Mouse (Mus musculus) liver, embryonic 15.5 days (tissue): ENCODE data around the gene Gper1. TPM values are rescaled to one million over a fixed set of nuclear protein-coding genes. Genes with fewer than 3 reads are reported as not detected.

Source experiments
- ATAC-seq: fragments of 200-750 bp; cut with Nextera tagmentation; 2 replicates; pipeline ENCODE4 v1.8.0; 2017; ENCODE audit warnings: moderate number of reproducible peaks, mild to moderate bottlenecking, moderate library complexity; ENCODE audit not compliant: insufficient read depth
- H3K27ac ChIP-seq: fragments of 300-500 bp; sonication (generic); replicated peaks from 2 replicates; pipeline ENCODE4 v1.5.1; 2015; ENCODE audit warnings: mild to moderate bottlenecking, inconsistent platforms
- H3K27me3 ChIP-seq: fragments of 300-500 bp; sonication (generic); 2 replicates; pipeline ENCODE4 v1.6.1; 2015; ENCODE audit warnings: mild to moderate bottlenecking, inconsistent platforms
- H3K36me3 ChIP-seq: fragments of 300-500 bp; sonication (generic); replicated peaks from 2 replicates; pipeline ENCODE4 v1.6.1; 2015; ENCODE audit warnings: moderate library complexity, mild to moderate bottlenecking, inconsistent platforms
- H3K4me1 ChIP-seq: fragments of 300-500 bp; sonication (generic); replicated peaks from 2 replicates; pipeline ENCODE4 v1.6.1; 2015; ENCODE audit warnings: inconsistent platforms
- H3K4me2 ChIP-seq: fragments of 300-500 bp; sonication (generic); 2 replicates; pipeline ENCODE4 v1.6.1; 2015; ENCODE audit warnings: moderate library complexity, mild to moderate bottlenecking, inconsistent platforms
- H3K4me3 ChIP-seq: fragments of 300-500 bp; sonication (generic); replicated peaks from 2 replicates; pipeline ENCODE4 v1.5.1; 2015; ENCODE audit warnings: mild to moderate bottlenecking, inconsistent platforms
- H3K9ac ChIP-seq: fragments of 300-500 bp; sonication (generic); 2 replicates; pipeline ENCODE4 v1.6.1; 2015; ENCODE audit warnings: moderate library complexity, mild to moderate bottlenecking, inconsistent platforms
- H3K9me3 ChIP-seq: fragments of 300-500 bp; sonication (generic); replicated peaks from 2 replicates; pipeline ENCODE4 v1.6.1; 2016; ENCODE audit warnings: inconsistent platforms
- WGBS: fragments of 180-500 bp; shearing (Covaris S2); methylation state at CpG from one replicate; pipeline ENCODE4 v1.1.7; 2015; ENCODE audit warnings: mixed read lengths; ENCODE audit not compliant: insufficient replicate concordance; 5-methylcytosine and 5-hydroxymethylcytosine counted together
- polyA plus RNA-seq: library from polyadenylated mRNA; unstranded; fragments of >200 nt; fragmentation: Nextera tagmentation; extraction: Ambion mirVana; gene quantifications from 2 replicates; pipeline ENCODE4 v1.2.1, GENCODE M21; 2015

The Gper1 gene
- polyA plus RNA-seq, 1 experiment from 2014 or later: 0.14 TPM

DNA sequence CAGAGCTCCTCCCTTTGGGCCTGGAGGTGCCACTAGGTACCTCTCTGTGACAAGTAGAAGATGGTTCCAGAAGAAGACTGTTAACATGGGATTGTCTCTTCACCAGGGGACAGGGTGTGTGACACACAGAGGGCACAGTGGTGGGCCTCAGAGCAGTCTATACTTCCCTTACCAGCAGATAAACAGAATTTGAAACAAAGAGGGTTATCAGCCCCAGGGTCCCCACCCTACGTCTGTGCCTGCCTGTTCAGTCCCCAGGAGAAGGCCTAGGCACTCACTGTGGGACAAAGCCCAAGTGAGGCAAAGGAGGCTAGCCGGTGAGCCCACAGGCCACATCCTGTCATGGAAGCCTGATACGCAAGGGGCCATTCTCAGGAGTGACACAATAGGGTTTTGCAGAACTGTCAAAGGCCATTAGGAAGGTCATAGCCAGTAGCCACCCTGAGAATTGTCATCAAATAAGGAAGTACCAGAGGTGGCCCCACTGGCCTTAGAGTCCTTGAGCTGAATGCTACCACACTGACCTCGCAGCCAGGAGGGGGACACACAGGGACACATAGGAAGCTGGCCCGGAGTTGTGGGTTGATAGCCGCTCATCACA lies 18.1 kb upstream of the Gper1 start, which contains the start of gene C130050O18Rik:
Gene C130050O18Rik, plus strand, starts transcription at position 480 of the 601 bp plus-strand sequence.
- Histone ChIP-seq H3K27ac (peak within 1 kb of the TSS; percentile 74), H3K9me3 (no peaks in the 10 kb centered on the region), H3K36me3 (no peaks in the 10 kb centered on the region), H3K4me2 (peak within 1 kb of the TSS; percentile 39), H3K27me3 (no peaks in the 10 kb centered on the region), H3K4me1 (peaks cover 41% of the 10 kb centered on the region), H3K4me3 (peak within 1 kb of the TSS; percentile 22), H3K9ac (no peak within 1 kb of the TSS; the same call in 1 of the 2 replicates)
- peak; percentile 68 for ATAC-seq
- WGBS: 16% methylated on average over 6 of the region's 6 CpGs

DNA sequence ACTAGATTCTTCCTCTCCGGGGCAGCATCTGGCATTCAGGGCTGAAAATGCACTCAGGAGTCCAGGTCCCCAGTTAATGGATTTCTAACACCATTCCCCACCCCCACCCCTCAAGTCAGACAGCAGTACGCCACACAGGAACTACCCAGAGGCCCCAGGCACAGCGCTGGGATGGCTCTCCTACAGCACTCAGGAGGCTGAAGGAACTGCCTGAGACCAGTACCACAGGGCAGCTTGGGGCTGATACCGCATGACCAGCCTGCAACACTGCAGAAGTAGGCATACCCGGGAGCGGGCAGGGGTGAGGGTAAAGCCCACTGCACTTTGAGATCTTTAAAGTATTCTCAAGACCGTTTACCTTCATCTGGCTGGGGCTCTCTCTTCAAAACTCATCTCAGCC lies 17.5 kb upstream of the Gper1 start:
- H3K27ac ChIP-seq: peak overlapping the region; percentile 73
- H3K4me2 ChIP-seq: peak overlapping the region; percentile 39
- no peak for ATAC-seq
- peak overlapping the region; percentile 22 for H3K4me3 ChIP-seq
- H3K27me3 ChIP-seq: no peaks in the 10 kb centered on the region
- 28% methylated on average over 7 of the region's 7 CpGs for WGBS
- H3K9me3 ChIP-seq: no peaks in the 10 kb centered on the region
- no peaks in the 10 kb centered on the region for H3K36me3 ChIP-seq
- H3K9ac ChIP-seq: no peak overlapping the region; the same call in 1 of the 2 replicates
- peaks cover 44% of the 10 kb centered on the region for H3K4me1 ChIP-seq

DNA sequence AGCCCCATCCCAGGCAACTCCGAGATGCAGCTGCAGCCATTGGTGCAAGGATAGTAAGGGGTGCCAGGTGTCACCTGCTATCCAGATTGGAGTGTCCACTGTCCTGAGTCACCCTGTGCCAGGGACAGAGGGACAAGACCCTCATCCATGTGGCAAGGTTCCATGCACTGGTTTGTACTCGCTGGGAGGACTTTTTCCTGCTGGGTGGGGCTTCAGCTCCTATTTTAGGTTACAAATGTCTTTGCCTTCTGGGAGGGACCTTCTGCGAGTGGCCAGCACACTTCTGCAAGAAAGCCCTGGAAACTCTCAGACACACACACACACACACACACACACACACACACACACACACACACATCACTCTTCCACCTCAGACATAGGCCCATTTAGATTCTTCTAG lies 17.0 kb upstream of the Gper1 start:
- Histone ChIP-seq H3K4me3 (peak overlapping the region; percentile 22), H3K9me3 (no peaks in the 10 kb centered on the region), H3K4me1 (peaks cover 44% of the 10 kb centered on the region), H3K36me3 (no peaks in the 10 kb centered on the region), H3K9ac (no peak overlapping the region), H3K27ac (peak overlapping the region; percentile 73), H3K4me2 (peak overlapping the region; percentile 39; the same call in 1 of the 2 replicates), H3K27me3 (no peaks in the 10 kb centered on the region)
- WGBS: 39% methylated on average over 3 of the region's 3 CpGs
- ATAC-seq: no peak

DNA sequence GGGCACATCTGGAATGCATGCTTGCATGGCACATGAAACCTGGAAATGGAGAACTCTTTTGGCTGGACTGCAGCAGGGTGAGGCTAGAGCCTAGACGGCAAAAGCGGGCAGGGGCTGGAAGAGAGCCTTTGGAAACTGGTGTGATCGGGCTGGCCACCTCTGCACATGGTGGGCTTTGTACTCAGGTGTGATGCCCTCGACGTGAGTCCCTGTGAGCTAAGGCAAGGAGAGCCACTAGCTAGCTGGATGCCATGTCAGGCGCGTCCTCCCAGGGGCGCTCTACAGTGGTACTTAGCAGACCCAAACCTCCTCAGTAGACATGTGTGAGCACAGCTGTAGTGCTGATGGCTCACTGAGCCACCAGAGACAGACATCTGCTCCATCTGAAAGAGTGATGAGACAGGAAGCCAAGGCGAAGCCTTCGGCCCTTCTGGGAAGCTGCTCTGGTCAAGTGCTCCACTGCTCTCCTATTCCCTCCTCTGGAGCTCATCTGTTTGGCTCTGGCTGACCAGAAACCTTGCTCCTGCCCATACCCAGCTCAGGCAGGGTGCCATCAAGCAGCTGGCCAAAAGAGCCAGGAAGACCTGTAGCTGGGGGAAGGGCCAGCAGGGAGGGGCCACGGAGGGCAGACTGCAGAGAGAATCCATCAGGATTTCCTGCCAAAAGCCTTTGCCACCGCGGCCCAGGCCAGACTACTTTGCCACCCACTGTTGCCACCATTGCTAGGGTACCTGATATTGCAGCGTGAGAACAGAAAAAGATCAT lies 15.6 kb upstream of the Gper1 start:
- ATAC-seq: no peak
- Histone ChIP-seq H3K4me2 (peak overlapping the region; percentile 44), H3K27me3 (no peaks in the 10 kb centered on the region), H3K9me3 (no peaks in the 10 kb centered on the region), H3K27ac (peak overlapping the region; percentile 61; the same call in 1 of the 2 replicates), H3K36me3 (no peaks in the 10 kb centered on the region), H3K4me1 (peaks cover 44% of the 10 kb centered on the region), H3K9ac (no peak overlapping the region), H3K4me3 (peak overlapping the region; percentile 26)
- WGBS: 66% methylated on average over 14 of the region's 14 CpGs

GRCm38 (mm10) chr5:139408511-139408910 lies 14.4 kb upstream of the Gper1 start:
- Histone ChIP-seq H3K27me3 (no peaks in the 10 kb centered on the region), H3K9ac (no peak overlapping the region), H3K4me2 (peak overlapping the region; percentile 44), H3K4me3 (peak overlapping the region; percentile 26), H3K4me1 (peaks cover 39% of the 10 kb centered on the region), H3K27ac (peak overlapping the region; percentile 61; the same call in 1 of the 2 replicates), H3K36me3 (no peaks in the 10 kb centered on the region), H3K9me3 (no peaks in the 10 kb centered on the region)
- 44% methylated on average over 7 of the region's 7 CpGs for WGBS
- ATAC-seq: no peak

- Histone ChIP-seq H3K9me3 (no peaks in the 10 kb centered on the region), H3K4me2 (no peak overlapping the region), H3K9ac (no peak overlapping the region), H3K27ac (no peak overlapping the region), H3K36me3 (0 out of 2 replicates have a peak, but pooled peaks cover 4% of the 10 kb centered on the region), H3K27me3 (no peaks in the 10 kb centered on the region), H3K4me3 (no peak overlapping the region), H3K4me1 (peaks cover 30% of the 10 kb centered on the region)
- WGBS: 62% methylated on average over 12 of the region's 12 CpGs
- no peak for ATAC-seq
Measured at GRCm38 (mm10) chr5:139409412-139409811, 13.5 kb upstream of the Gper1 start.

- Histone ChIP-seq H3K27me3 (no peaks in the 10 kb centered on the region), H3K9me3 (no peaks in the 10 kb centered on the region), H3K27ac (no peak overlapping the region), H3K9ac (no peak overlapping the region), H3K4me2 (no peak overlapping the region), H3K4me1 (peaks cover 24% of the 10 kb centered on the region), H3K36me3 (0 out of 2 replicates have a peak, but pooled peaks cover 6% of the 10 kb centered on the region), H3K4me3 (no peak overlapping the region)
- 74% methylated on average over 4 of the region's 4 CpGs for WGBS
- no peak for ATAC-seq
Measured at GRCm38 (mm10) chr5:139410056-139410455, 12.9 kb upstream of the Gper1 start.

DNA sequence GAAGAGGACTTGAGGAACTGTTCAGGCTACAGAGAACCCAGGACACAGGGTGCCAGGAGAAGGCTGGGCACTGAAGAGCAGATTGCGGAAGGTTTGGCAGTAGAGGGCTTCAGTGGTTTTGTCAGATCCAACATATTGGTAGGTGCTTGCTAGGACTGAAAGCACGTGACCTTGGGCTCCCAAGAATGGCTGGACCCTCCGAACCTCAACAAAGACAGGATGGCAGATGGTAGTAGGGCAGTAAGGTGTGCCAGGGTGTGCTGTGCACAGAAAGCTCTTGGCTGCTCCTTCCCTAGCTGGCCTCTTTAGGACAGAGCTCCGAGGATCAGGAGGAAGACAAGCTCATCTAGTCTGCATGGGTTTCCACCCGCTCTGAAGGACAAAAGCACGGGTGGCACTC lies 11.8 kb upstream of the Gper1 start:
- Histone ChIP-seq H3K9ac (no peak overlapping the region), H3K4me2 (no peak overlapping the region), H3K4me3 (no peak overlapping the region), H3K36me3 (0 out of 2 replicates have a peak, but pooled peaks cover 6% of the 10 kb centered on the region), H3K4me1 (peaks cover 15% of the 10 kb centered on the region; the same call in 1 of the 2 replicates), H3K27ac (no peak overlapping the region), H3K9me3 (no peaks in the 10 kb centered on the region), H3K27me3 (no peaks in the 10 kb centered on the region)
- no peak for ATAC-seq
- 76% methylated on average over 6 of the region's 6 CpGs for WGBS

GRCm38 (mm10) chr5:139411665-139412314 lies 11.2 kb upstream of the Gper1 start:
- Histone ChIP-seq H3K4me2 (no peak overlapping the region), H3K9ac (no peak overlapping the region), H3K36me3 (0 out of 2 replicates have a peak, but pooled peaks cover 6% of the 10 kb centered on the region), H3K9me3 (no peaks in the 10 kb centered on the region), H3K4me1 (peaks cover 15% of the 10 kb centered on the region; the same call in 1 of the 2 replicates), H3K27ac (no peak overlapping the region), H3K27me3 (no peaks in the 10 kb centered on the region), H3K4me3 (no peak overlapping the region)
- 72% methylated on average over 15 of the region's 15 CpGs for WGBS
- no peak for ATAC-seq

DNA sequence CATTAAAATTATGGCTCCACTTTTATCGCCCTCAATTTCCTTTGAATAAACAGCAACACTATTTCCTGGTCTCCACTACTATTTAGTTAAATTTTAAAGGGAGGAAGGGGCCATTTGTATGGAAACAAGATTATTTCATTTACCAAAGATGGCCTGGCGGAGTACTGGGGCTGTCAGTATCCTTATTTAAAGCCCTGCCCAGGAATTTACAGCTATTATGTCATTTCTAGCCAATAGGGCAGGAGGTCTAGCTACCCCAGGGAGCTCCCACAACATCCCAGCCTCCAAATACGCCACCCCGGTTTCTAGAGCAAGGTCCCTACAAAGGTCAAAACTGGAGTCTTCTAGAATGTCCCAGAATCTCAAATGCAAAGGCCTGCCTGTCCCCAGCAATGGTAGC lies 9.4 kb upstream of the Gper1 start:
- WGBS: 71% methylated on average over 4 of the region's 4 CpGs
- no peak overlapping the region for H3K4me3 ChIP-seq
- no peak overlapping the region for H3K27ac ChIP-seq
- no peaks in the 10 kb centered on the region for H3K9me3 ChIP-seq
- H3K4me1 ChIP-seq: peaks cover 10% of the 10 kb centered on the region; the same call in 1 of the 2 replicates
- 0 out of 2 replicates have a peak, but pooled peaks cover 6% of the 10 kb centered on the region for H3K36me3 ChIP-seq
- H3K9ac ChIP-seq: no peak overlapping the region
- no peak for ATAC-seq
- H3K27me3 ChIP-seq: no peaks in the 10 kb centered on the region
- no peak overlapping the region for H3K4me2 ChIP-seq

DNA sequence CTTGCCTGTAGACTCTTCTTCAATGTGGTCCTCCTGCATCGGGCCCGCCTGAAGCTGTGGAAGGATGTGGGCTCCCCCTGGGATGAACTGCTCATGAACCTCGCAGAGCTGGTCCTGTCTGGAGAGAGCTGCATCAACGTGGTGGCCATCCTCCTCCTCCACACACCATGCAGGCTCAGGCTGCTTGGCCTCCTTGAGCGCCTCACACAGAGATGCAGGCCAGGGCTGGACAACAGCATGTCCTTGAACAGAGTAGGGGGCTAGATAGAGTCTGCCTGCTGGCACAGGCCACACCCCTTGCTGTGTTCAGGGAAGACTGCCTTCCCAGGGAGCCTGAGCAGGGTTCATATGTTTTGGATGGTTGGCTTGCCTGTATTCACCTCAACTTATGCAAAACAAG lies 8.0 kb upstream of the Gper1 start:
- ATAC-seq: no peak
- H3K4me2 ChIP-seq: no peak overlapping the region

More for the DNA sequence above, 8.0 kb upstream of the Gper1 start:
- Histone ChIP-seq H3K4me1 (0 out of 2 replicates have a peak, but pooled peaks cover 2% of the 10 kb centered on the region), H3K36me3 (0 out of 2 replicates have a peak, but pooled peaks cover 6% of the 10 kb centered on the region), H3K27me3 (no peaks in the 10 kb centered on the region), H3K4me3 (no peak overlapping the region), H3K9me3 (no peaks in the 10 kb centered on the region), H3K9ac (no peak overlapping the region), H3K27ac (no peak overlapping the region)
- 78% methylated on average over 5 of the region's 5 CpGs for WGBS
